Mouse (Mus musculus): Measurements from ENCODE around the gene Neu2.

DNA sequence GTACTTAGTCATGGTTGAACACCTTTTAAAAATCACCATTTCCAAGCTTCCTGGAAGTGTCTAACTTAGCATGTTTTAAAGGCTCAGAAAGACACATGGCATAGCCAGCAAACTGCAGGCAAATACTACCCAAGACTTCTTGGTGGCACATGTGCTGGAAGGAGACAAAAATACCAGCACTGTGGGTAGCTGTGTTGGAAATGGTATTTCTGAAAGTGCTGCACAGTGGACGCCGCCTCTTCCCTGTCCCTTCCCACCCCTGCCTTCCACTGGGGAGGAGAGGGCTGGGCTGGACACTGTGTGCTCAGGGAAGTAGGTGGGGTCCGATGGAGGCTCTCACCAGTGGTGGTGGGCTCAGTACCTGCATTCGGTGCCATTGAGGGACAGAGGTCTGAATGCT is 4.2 kb upstream of the Neu2 start:
- TF ChIP-seq CTCF (IDR thresholded peaks at IDR 0.05; ENCODE audit: insufficient read depth, low read length) = no peak
- TF ChIP-seq POLR2A (IDR thresholded peaks at IDR 0.05; ENCODE audit: borderline replicate concordance, extremely low read depth, low read depth, low read length) = no peak

Data from lung, adult 2 months (tissue).